Mouse (Mus musculus) heart, adult 9 months (tissue): ENCODE data around the gene Gm14440.
"Not testable (repeated sequence)": the region's sequence is repeated elsewhere in the genome, so short reads cannot be mapped to it uniquely, and the experiment has no call there.

Experiments
- DNase-seq, 2 experiments: peaks; one replicate each; pipeline ENCODE4 v3.0.0; 2022; ENCODE audit warnings: low spot score in 2 of 2

Gene Gm14440

DNA sequence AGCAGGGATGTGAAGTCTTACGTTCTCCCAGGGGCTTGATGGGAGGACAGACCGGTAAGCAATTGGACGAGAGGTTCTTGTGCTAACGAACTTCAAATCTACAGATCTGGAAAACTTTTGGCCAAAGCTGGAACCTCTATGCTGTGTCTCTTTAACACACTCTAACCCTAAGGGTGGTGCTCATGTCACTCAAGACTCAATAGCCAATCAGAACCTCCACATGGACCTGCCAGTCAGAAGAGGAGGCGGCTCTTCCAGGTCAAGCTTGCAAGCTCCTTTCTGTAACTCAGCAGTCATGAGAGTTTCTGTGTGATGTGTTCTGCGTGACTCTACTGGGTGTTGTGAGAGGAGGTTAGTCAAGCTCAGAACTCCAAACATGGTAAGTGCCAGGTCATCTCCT lies at the start of gene Gm14440:
Gene Gm14440 (plus strand): TSS at position 301 of the 400 bp plus-strand sequence.
- DNase-seq: not testable (repeated sequence)
